Mouse (Mus musculus): ENCODE data around the gene Dclk3.

DNA sequence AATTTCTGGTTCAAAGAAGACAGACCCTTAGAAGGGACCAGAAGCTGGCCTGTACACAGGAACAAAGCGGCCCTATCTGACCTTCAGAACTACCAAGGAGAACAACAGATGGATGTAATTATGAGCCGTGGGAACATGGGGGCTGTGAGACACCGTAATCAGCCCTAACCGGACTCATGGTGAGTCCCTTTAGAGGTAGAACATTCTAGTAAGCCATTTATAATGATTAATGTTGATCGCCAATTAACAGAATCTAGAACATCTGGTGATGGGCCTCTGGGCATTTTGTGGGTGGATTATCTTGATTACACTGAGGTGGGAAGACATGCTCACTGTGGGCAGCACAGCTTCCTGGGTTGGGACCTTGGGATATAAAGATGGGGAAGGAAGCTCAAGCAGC, 54.6 kb downstream of the Dclk3 start:
- TF ChIP-seq CTCF (IDR thresholded peaks at IDR 0.05; ENCODE audit: extremely low read depth, insufficient read depth, low read length) (no peak), POLR2A (IDR thresholded peaks at IDR 0.05; ENCODE audit: extremely low read depth, insufficient read depth, low read length) (no peak)
